Mouse (Mus musculus) hindbrain, embryonic 12.5 days (tissue): ENCODE measurements around the gene Gm10134. TPM values are rescaled to one million over a fixed set of nuclear protein-coding genes. Genes with fewer than 3 reads are reported as not detected.
"Not testable (repeated sequence)": the region's sequence is repeated elsewhere in the genome, so short reads cannot be mapped to it uniquely, and the experiment has no call there.

Experiments
- ATAC-seq: fragments of 200-750 bp; cut with Nextera tagmentation; 2 replicates; pipeline ENCODE4 v1.8.0; 2017; ENCODE audit warnings: moderate TSS enrichment; ENCODE audit not compliant: low FRiP score
- H3K27ac ChIP-seq: fragments of 300-500 bp; sonication (generic); 2 replicates; pipeline ENCODE4 v1.5.1; 2016; ENCODE audit warnings: mild to moderate bottlenecking
- H3K27me3 ChIP-seq: fragments of 300-500 bp; sonication (generic); 2 replicates; pipeline ENCODE4 v1.6.1; 2016; ENCODE audit warnings: mild to moderate bottlenecking
- H3K36me3 ChIP-seq: fragments of 300-500 bp; sonication (generic); 2 replicates; pipeline ENCODE4 v1.6.1; 2016; ENCODE audit warnings: mild to moderate bottlenecking
- H3K4me1 ChIP-seq: fragments of 300-500 bp; sonication (generic); 2 replicates; pipeline ENCODE4 v1.6.1; 2016
- H3K4me2 ChIP-seq: fragments of 300-500 bp; sonication (generic); replicated peaks from 2 replicates; pipeline ENCODE4 v1.6.1; 2016; ENCODE audit warnings: mild to moderate bottlenecking
- H3K4me3 ChIP-seq: fragments of 300-500 bp; sonication (generic); 2 replicates; pipeline ENCODE4 v1.5.1; 2016; ENCODE audit warnings: mild to moderate bottlenecking
- H3K9ac ChIP-seq: fragments of 300-500 bp; sonication (generic); 2 replicates; pipeline ENCODE4 v1.6.1; 2016; ENCODE audit warnings: mild to moderate bottlenecking, moderate library complexity
- H3K9me3 ChIP-seq: fragments of 300-500 bp; sonication (generic); replicated peaks from 2 replicates; pipeline ENCODE4 v1.6.1; 2016; ENCODE audit warnings: mild to moderate bottlenecking
- WGBS: fragments of 180-500 bp; shearing (Covaris S2); methylation state at CpG from one replicate; pipeline ENCODE4 v1.1.7; 2016; 5-methylcytosine and 5-hydroxymethylcytosine counted together
- polyA plus RNA-seq: library from polyadenylated mRNA; unstranded; fragments of >200 nt; fragmentation: Nextera tagmentation; extraction: Ambion mirVana; gene quantifications from 2 replicates; pipeline ENCODE4 v1.2.1, GENCODE M21; 2016

Gene Gm10134
- polyA plus RNA-seq, 1 experiment from 2014 or later, result 1.8 TPM

- H3K36me3 ChIP-seq, result no peaks in the 10 kb centered on the region
- no peak for ATAC-seq
- H3K4me2 ChIP-seq, result no peak overlapping the region
- no peak overlapping the region for H3K9ac ChIP-seq
- WGBS, result 81% methylated on average over 20 of the region's 20 CpGs
- no peaks in the 10 kb centered on the region for H3K4me1 ChIP-seq
- H3K4me3 ChIP-seq, result no peak overlapping the region
- no peaks in the 10 kb centered on the region for H3K27me3 ChIP-seq
- no peak overlapping the region for H3K27ac ChIP-seq
- no peaks in the 10 kb centered on the region for H3K9me3 ChIP-seq
These were observed 26.4 kb upstream of the Gm10134 start for GRCm38 (mm10) chr2:28479208-28480204.

- Histone ChIP-seq H3K27me3 (no peaks in the 10 kb centered on the region), H3K4me3 (no peak overlapping the region)
These were observed 22.0 kb upstream of the Gm10134 start for GRCm38 (mm10) chr2:28483861-28484260.

GRCm38 (mm10) chr2:28494521-28494920, 11.4 kb upstream of the Gm10134 start:
- H3K36me3 ChIP-seq, result no peaks in the 10 kb centered on the region
- H3K27me3 ChIP-seq, result no peaks in the 10 kb centered on the region
- H3K9me3 ChIP-seq, result no peaks in the 10 kb centered on the region
- H3K27ac ChIP-seq, result no peak overlapping the region
- no peak overlapping the region for H3K9ac ChIP-seq
- no peak overlapping the region for H3K4me3 ChIP-seq
- H3K4me2 ChIP-seq, result no peak overlapping the region
- WGBS, result 88% methylated on average over 2 of the region's 2 CpGs
- ATAC-seq, result no peak
- peaks cover 6% of the 10 kb centered on the region; the same call in 1 of the 2 replicates for H3K4me1 ChIP-seq

More at GRCm38 (mm10) chr2:28483861-28484260, 22.0 kb upstream of the Gm10134 start:
- no peaks in the 10 kb centered on the region for H3K4me1 ChIP-seq
- no peak overlapping the region for H3K27ac ChIP-seq
- WGBS, result 66% methylated on average over 2 of the region's 2 CpGs
- H3K4me2 ChIP-seq, result no peak overlapping the region
- no peaks in the 10 kb centered on the region for H3K9me3 ChIP-seq
- H3K9ac ChIP-seq, result no peak overlapping the region
- H3K36me3 ChIP-seq, result no peaks in the 10 kb centered on the region
- no peak for ATAC-seq

GRCm38 (mm10) chr2:28495207-28495756, 10.6 kb upstream of the Gm10134 start:
- Histone ChIP-seq H3K9me3 (no peaks in the 10 kb centered on the region), H3K36me3 (no peaks in the 10 kb centered on the region), H3K27ac (no peak overlapping the region), H3K4me2 (no peak overlapping the region), H3K9ac (no peak overlapping the region), H3K4me1 (peaks cover 6% of the 10 kb centered on the region; the same call in 1 of the 2 replicates), H3K4me3 (no peak overlapping the region), H3K27me3 (no peaks in the 10 kb centered on the region)
- WGBS, result 87% methylated on average over 14 of the region's 14 CpGs
- ATAC-seq, result no peak

- peaks cover 6% of the 10 kb centered on the region; the same call in 1 of the 2 replicates for H3K4me1 ChIP-seq
- WGBS, result 83% methylated on average over 16 of the region's 16 CpGs
- no peaks in the 10 kb centered on the region for H3K27me3 ChIP-seq
- H3K9ac ChIP-seq, result no peak overlapping the region
- no peak overlapping the region for H3K27ac ChIP-seq
- H3K9me3 ChIP-seq, result no peaks in the 10 kb centered on the region
- no peak overlapping the region for H3K4me2 ChIP-seq
- no peaks in the 10 kb centered on the region for H3K36me3 ChIP-seq
- no peak for ATAC-seq
- no peak overlapping the region for H3K4me3 ChIP-seq
These were observed 9.9 kb upstream of the Gm10134 start for GRCm38 (mm10) chr2:28495801-28496595.

- H3K27me3 ChIP-seq, result no peaks in the 10 kb centered on the region
- H3K9ac ChIP-seq, result no peak within 1 kb of the TSS
- peaks cover 6% of the 10 kb centered on the region; the same call in 1 of the 2 replicates for H3K4me1 ChIP-seq
- H3K4me3 ChIP-seq, result no peak within 1 kb of the TSS
- H3K27ac ChIP-seq, result no peak within 1 kb of the TSS
- no peak for ATAC-seq
- WGBS, result 85% methylated on average over 5 of the region's 5 CpGs
- no peak within 1 kb of the TSS for H3K4me2 ChIP-seq
- no peaks in the 10 kb centered on the region for H3K9me3 ChIP-seq
- H3K36me3 ChIP-seq, result no peaks in the 10 kb centered on the region
These were observed 9.2 kb upstream of the Gm10134 start, which contains the start of gene Gbgt1 for GRCm38 (mm10) chr2:28496671-28497070. TSS of gene Gbgt1 (plus strand) at chr2:28496891.

GRCm38 (mm10) chr2:28497561-28497960, 8.3 kb upstream of the Gm10134 start:
- WGBS, result 78% methylated on average over 5 of the region's 5 CpGs
- H3K9ac ChIP-seq, result no peak overlapping the region

GRCm38 (mm10) chr2:28498431-28498830, 7.5 kb upstream of the Gm10134 start:
- no peak overlapping the region for H3K27ac ChIP-seq
- no peaks in the 10 kb centered on the region for H3K9me3 ChIP-seq
- H3K9ac ChIP-seq, result no peak overlapping the region
- no peak overlapping the region for H3K4me2 ChIP-seq
- no peak overlapping the region for H3K4me3 ChIP-seq
- H3K4me1 ChIP-seq, result peaks cover 6% of the 10 kb centered on the region; the same call in 1 of the 2 replicates
- ATAC-seq, result no peak
- H3K36me3 ChIP-seq, result no peaks in the 10 kb centered on the region
- no peaks in the 10 kb centered on the region for H3K27me3 ChIP-seq
- 92% methylated on average over 4 of the region's 4 CpGs for WGBS

More at GRCm38 (mm10) chr2:28497561-28497960, 8.3 kb upstream of the Gm10134 start:
- no peaks in the 10 kb centered on the region for H3K9me3 ChIP-seq
- no peak for ATAC-seq
- H3K4me3 ChIP-seq, result no peak overlapping the region
- no peaks in the 10 kb centered on the region for H3K36me3 ChIP-seq
- no peak overlapping the region for H3K4me2 ChIP-seq
- peaks cover 6% of the 10 kb centered on the region; the same call in 1 of the 2 replicates for H3K4me1 ChIP-seq
- H3K27me3 ChIP-seq, result no peaks in the 10 kb centered on the region
- H3K27ac ChIP-seq, result no peak overlapping the region

GRCm38 (mm10) chr2:28502987-28503386, 2.9 kb upstream of the Gm10134 start:
- H3K9ac ChIP-seq, result no peak overlapping the region
- no peak overlapping the region for H3K27ac ChIP-seq
- no peak for ATAC-seq
- H3K4me1 ChIP-seq, result no peaks in the 10 kb centered on the region
- H3K9me3 ChIP-seq, result no peaks in the 10 kb centered on the region
- no peak overlapping the region for H3K4me3 ChIP-seq
- 90% methylated on average over 10 of the region's 10 CpGs for WGBS
- H3K36me3 ChIP-seq, result no peaks in the 10 kb centered on the region
- H3K27me3 ChIP-seq, result no peaks in the 10 kb centered on the region
- no peak overlapping the region for H3K4me2 ChIP-seq

GRCm38 (mm10) chr2:28504676-28505075, 1.2 kb upstream of the Gm10134 start:
- no peak for ATAC-seq
- H3K4me2 ChIP-seq, result no peak overlapping the region
- H3K4me3 ChIP-seq, result no peak overlapping the region
- 88% methylated on average over 13 of the region's 13 CpGs for WGBS
- H3K27ac ChIP-seq, result no peak overlapping the region
- no peaks in the 10 kb centered on the region for H3K36me3 ChIP-seq
- no peaks in the 10 kb centered on the region for H3K27me3 ChIP-seq
- no peaks in the 10 kb centered on the region for H3K4me1 ChIP-seq
- H3K9me3 ChIP-seq, result no peaks in the 10 kb centered on the region
- H3K9ac ChIP-seq, result no peak overlapping the region

- Histone ChIP-seq H3K4me2 (no peak overlapping the region), H3K9me3 (no peaks in the 10 kb centered on the region), H3K36me3 (no peaks in the 10 kb centered on the region), H3K4me3 (no peak overlapping the region), H3K4me1 (no peaks in the 10 kb centered on the region), H3K27me3 (no peaks in the 10 kb centered on the region), H3K9ac (no peak overlapping the region), H3K27ac (no peak overlapping the region)
- 82% methylated on average over 6 of the region's 6 CpGs for WGBS
- no peak for ATAC-seq
These were observed 396 bp downstream of the Gm10134 start for GRCm38 (mm10) chr2:28506291-28506690.

- not testable (repeated sequence) for H3K9ac ChIP-seq, H3K27ac ChIP-seq, H3K4me3 ChIP-seq, H3K36me3 ChIP-seq, H3K4me2 ChIP-seq, H3K9me3 ChIP-seq, ATAC-seq, H3K27me3 ChIP-seq
- peaks cover 23% of the 10 kb centered on the region for H3K4me1 ChIP-seq
- 49% methylated on average over 5 of the region's 5 CpGs for WGBS
These were observed 5.7 kb downstream of the Gm10134 start for GRCm38 (mm10) chr2:28511600-28511999.
